Mouse (Mus musculus) lung, adult 2 months (tissue): ENCODE measurements at regions not wholly inside any gene's neighbourhood (a gene's known extent, or its start where the extent isn't known, plus 50 kb on each side); places are given as distances from the start of the nearest gene placed in this dataset.

Source experiments
- CTCF ChIP-seq: fragments of 200-500 bp; IDR thresholded peaks from 2 replicates; pipeline ENCODE4 v1.5.1; 2011; ENCODE audit warnings: mild to moderate bottlenecking, low read length, control low read depth; ENCODE audit not compliant: insufficient read depth
- POLR2A ChIP-seq: fragments of 200-500 bp; IDR thresholded peaks from 2 replicates; pipeline ENCODE4 v1.6.1; 2011; ENCODE audit warnings: low read depth, mild to moderate bottlenecking, control low read depth, low read length, borderline replicate concordance; ENCODE audit errors: extremely low read depth

- TF ChIP-seq CTCF (no peak), POLR2A (no peak)
These were observed 338.0 kb upstream of the Vrk2 start for GRCm38 (mm10) chr11:26931766-26932165.
